Mouse (Mus musculus) gastrocnemius, adult 8-10 months (tissue): Measurements from ENCODE around the gene Sytl3. TPM values are rescaled to one million over a fixed set of nuclear protein-coding genes. Genes with fewer than 3 reads are reported as not detected.

Experiments used
- DNase-seq, 2 experiments: peaks; one replicate each; pipeline ENCODE4 v3.0.0; 2022; ENCODE audit warnings: low spot score in 2 of 2
- total RNA-seq, 4 experiments: library from RNA; stranded (reverse); gene quantifications; 2 replicates each; pipeline ENCODE4 v1.2.4; 2022

Gene Sytl3
- total RNA-seq, 4 experiments from 2014 or later: 0.51 TPM; not detected in 3

DNA sequence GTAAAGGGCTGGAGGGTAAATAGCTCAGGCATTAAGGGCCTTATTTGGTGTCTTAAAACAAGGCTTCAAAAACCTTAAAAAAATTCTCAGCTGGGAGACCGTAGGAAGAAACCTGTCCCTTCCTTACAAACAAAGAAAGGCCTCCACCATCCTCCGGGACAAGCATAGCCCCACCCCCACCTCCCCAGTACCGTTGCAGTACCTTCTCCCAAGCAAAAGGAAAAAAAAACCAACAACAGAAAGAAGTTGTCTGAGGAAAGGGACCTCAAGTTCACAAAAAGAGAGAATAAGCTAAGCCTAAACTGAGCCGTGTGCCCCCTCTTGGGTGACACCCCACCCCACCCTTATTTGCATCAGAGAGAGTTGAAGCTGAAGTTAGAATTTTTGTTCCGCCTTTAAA is 117.7 kb downstream of the Sytl3 start:
- no peak for DNase-seq

DNA sequence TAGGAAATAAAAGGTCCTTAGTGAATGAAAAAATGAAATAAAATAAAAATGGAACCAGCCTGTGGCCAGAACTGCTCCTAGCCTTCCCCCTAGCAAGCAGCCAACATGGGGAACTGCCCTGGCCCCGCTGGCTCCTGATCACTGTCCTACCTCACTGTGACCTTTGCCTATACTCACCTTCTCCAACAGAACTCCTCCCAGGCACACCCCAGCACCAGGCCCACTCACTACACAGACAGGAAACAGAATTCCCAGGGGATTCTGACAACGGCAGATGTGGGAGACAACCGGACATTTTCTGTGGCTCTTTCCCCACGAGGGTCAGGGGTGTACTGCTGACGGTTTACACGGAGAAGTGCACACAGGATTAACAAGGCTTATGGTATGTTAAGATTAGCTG is 118.2 kb downstream of the Sytl3 start:
- no peak for DNase-seq

DNA sequence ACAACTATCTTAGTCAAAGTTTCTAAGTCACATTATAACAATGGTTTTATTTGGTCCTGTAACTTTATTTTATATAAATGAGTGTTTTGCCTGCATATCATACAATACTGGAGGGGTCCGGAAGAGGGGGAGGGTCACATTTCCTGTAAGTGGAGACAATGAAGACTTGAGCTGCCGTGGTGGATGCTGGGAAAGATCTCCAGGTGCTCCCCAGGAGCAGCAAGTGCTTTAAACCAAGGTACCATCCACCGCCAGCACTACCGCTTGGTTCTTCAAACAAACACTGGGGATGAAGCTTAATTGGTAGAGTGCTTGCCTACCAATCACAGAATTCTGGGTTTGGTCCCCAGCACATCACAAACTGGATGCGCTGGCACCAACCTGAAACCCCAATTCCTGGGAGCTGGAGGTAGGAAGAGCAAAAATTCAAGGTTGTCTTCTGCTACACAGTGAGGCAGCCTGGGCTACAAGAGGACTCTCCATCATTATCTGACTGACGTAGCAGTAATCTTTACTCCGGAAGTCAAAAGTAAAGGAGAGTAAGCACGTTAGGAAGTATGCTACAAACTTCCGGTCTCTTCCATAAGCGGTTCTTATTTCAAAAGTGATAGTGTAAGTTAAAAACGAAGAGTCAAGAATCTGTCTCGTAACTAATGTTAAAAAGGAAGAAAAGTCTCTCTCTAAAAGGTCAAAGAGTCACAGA is 118.9 kb downstream of the Sytl3 start:
- no peak for DNase-seq

DNA sequence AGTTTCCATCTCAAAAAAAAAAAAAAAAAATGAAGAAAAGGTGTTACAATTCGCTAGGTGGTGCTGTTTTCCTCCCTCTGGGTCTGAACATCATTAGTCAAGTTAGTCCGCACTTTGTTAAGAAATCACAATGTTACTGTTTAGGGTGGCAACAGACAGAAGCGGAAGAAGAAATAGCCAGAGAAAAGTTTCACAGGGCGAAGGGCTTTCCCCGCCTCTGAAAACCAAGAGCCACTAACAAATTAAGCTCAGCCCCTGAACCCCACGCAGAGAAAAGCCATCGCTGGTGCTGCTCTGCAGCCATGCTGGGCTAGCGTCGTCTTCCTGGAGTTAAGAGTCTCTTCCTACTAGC is 119.4 kb downstream of the Sytl3 start:
- peak in 1 of 2 experiments; percentile 6 for DNase-seq

DNA sequence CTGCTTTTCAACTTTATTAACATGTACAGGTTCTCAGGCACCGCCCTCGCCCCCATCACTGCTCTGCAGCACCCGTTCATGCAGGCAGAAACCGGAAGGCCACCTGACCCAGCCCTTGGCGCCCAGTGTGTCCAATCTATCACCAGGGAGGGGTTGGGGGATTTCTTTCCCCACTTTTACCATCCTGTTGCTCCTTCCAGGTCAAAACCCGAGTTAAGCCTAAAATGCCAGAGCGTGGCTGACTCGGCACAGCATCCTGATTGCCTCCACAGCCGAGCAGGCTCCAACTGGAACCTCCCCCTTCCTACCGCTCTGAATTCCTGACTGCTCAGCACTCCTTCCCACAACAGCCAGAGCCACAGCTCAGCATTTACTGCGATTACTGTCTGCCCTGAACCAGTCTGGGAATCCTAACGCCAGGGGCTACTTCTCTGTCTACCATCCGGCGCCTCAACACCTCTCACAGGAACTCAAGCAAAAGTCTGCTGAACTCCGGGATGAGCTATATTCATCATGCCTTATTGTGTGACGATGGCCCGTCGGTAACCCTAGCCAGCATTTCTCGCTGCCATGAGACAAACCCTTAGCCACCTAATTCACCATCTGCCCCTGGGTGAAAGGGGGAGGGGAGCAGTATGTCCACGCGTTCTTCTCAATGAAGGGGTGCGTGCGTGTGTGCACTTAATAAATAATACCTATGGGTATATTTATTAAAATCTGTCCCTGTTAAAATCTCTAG is 120.0 kb downstream of the Sytl3 start:
- DNase-seq: no peak

DNA sequence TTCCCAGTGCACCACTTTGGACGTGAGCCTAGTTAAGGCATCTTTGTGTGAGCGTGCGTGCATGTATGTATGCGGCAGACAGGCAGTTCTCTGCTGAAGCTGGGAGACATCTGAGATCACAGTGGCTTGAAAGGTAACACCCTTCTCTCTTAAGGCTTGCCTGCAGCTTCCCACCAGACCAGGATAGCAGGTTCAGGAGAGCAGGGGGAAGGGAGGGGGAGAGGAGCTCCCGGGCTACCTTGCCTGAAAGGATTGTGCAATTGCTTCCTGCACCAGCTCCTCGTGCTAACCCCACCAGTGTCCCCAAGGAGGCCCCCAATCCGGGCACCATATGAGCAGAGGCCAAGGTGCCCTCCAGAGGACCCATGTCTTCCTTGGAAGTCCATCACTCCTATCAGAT is 120.7 kb downstream of the Sytl3 start:
- no peak for DNase-seq

DNA sequence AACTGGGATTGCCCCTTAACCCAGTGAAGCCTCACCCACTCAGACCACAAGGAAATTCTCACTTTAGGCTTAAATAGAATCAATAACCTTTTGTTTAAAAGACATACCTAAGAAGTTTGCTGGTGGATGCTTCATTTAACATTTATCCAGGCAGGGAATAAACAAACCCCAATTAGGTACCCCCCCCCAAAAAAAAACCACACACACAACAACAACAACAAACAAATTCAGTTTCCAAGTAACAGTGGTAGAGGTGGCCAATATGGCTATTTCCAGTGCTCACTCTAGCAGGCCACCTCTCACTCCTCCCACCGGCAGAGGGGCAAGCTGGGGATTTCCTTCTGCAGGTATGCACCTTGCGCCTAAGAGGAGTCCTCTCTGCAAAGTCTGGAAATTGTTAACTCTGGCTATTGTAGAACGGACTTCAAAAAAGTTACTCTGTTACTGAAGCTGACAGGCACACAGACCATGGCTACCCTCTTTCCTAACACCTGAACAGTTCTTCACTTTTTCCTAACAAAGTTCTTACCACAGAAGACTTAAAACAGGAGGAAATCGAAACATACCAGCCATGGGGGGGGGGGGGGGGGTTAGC is 121.7 kb downstream of the Sytl3 start:
- DNase-seq: no peak

DNA sequence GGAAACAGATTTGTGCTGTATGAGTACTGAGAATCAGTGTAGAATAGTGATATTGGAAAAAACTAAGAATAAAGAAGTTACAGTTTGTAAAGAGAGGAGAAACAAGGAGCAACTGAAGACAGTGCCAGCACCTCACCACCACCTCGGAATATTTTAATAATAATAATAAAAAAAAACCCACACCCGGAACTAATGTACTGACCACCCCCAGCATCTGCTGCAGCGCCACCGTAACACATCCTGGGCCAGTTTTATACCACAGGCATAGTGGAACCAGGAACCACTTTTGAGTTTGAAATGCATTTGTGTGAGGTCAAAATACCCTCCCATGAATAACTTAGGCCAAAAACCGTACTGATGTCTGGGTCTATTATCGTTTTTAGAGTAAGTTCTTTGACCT is 122.4 kb downstream of the Sytl3 start:
- no peak for DNase-seq

DNA sequence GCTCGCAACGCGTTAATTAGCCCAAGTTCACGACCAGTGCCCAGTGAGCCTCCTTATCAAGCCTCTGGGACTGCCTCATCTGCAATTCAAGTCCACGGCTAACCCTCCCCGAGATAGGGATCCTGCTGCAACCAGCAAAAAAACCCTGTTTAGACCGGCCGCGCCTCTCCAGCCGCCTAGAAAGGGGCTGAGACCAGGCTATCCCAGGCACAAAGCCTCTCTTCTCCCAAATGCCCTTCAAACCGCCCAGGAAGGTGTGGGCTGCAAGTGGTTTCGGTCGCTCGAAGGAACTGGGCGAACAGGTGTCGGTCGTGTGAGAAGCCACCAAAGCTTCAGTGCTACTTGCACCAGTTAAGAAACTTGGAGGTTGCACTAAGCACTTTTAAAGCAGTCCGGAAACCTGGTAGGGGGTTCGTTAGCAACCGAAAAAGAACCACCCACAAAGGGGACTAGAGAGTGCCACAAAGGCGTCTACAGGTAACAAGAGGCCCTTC is 123.2 kb downstream of the Sytl3 start:
- DNase-seq: peak in 1 of 2 experiments; percentile 6

DNA sequence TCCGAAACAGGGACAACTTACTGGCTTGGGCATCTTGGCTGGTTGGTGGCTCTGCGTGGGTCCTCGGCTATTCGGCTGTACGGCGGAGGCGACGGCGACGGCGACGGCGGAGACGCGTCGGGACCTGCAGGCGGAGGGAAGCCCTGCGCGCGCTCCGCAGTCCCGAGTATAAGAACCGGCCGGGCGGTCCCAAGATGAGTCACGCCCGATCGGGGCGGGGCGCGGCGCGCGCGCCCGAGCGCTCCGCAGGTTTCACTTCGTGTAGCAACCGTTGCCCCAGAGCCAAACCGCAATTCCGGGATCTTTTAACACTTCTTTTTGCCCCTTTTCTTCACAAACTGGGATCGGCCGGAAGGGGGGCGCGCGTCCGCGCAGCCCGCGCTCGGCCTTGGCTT is 123.7 kb downstream of the Sytl3 start, which contains the start of gene Ezr:
Ezr (minus strand) TSS at position 174 of the 395 bp plus-strand sequence.
- peak; percentile 72 to 78 for DNase-seq

DNA sequence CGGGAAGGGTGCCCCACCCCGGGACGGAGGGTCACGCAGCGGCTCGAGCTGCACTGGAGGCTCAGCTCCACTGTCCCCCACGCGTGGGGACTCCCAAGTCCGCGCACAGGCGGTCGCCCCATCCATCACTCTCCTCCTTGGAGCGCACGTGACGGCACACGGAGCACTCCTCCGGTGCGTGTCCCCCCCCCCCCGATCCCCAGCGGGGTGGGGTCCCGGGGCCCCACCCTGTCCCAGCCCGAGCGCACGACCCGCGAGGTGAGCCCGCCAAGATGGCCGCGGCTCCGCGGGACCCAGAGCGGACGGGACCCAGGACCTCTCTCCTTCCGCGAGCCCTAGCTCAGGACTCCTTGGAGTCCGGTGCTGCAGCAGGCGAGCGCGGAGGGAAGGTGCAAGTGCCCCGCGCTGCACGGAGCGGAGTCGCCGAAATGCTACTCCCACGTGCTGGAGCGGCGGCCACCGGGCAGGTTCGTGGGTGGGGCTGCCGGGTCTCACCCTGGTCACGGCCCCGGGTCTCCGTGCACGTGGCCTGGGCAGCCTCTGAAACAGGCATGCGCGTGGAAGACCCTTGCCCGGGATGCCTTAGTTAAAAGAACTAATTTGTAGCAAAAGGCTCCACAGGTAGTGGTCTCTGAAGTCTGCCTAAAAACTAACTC is 124.2 kb downstream of the Sytl3 start:
- peak; percentile 8 to 17 for DNase-seq

DNA sequence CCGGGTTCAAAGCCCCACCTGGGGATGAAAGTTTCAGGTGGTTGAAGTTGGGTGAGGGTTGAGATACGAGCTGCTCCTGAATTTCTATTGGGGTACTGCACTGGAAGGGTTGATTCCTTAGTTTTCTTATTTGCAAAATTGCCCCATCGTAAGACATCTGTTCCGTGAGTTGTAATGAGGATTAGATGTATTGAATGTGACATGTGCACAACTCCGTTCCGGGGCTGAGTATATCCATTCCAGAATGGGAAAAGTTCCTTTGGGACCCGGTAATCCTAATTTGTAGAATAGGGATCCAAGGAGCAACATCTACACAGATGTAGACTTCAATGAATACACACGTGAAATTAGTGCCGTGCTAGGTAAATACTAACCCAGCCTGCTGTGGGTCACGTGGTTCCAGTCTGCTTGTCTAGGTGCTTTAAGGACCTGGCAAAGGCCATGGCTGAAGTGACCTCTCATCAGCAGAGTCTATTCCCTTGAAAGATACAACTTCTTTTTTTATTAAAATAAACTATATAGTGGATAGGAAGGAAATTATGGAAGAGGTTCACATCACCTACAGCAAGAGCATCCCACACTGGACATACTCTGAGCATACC is 125.0 kb downstream of the Sytl3 start:
- DNase-seq: no peak

DNA sequence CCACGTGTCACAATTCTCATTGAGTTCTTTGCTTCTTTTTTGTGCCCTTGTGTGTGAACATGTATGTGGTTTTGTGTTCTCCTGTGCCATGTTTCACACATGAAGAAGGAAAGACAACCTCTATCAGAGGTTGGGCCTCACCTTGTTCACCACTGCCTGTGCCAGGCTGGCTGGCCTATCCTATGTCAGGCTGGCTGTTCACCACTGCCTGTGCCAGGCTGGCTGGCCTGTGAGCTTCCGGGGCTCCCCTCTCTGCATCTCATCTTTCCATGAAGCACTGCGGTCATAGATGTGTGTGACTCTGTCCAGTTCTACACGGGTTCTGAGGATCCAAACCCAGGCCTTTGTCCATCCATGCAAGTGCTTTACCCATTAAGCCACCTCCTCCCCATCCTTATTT is 128.3 kb downstream of the Sytl3 start:
- DNase-seq: no peak

Other genes starting within 250 kb of the Sytl3 start
- gene Dynlt1b, start 229.0 kb upstream of the Sytl3 start, total RNA-seq: 10 to 100 TPM; 40.0 to 51.4 (median 46.8) TPM
- 1 to 10 TPM in 3 of 4 experiments, under 1 TPM in 1; 0.72 to 2.6 (median 1.9) TPM for gene Dynlt1c, start 57.4 kb upstream of the Sytl3 start, total RNA-seq
- 10 to 100 TPM; 39.0 to 46.3 (median 41.0) TPM for gene Dynlt1f, start 3.2 kb upstream of the Sytl3 start, total RNA-seq
- 1 to 10 TPM in 3 of 4 experiments, under 1 TPM in 1; 0.58 to 1.5 (median 1.3) TPM for gene Ezr, start 123.7 kb downstream of the Sytl3 start, total RNA-seq